Mouse (Mus musculus) induced T-regulatory cell, adult 2 months (primary cell): ENCODE data around the gene 2410004P03Rik.
"Not testable (repeated sequence)": the region's sequence is repeated elsewhere in the genome, so short reads cannot be mapped to it uniquely, and the experiment has no call there.

ENCODE experiments used
- DNase-seq: peaks from one replicate; pipeline ENCODE4 v3.0.0-alpha.2; 2012; ENCODE audit warnings: low read depth

The 2410004P03Rik gene

DNA sequence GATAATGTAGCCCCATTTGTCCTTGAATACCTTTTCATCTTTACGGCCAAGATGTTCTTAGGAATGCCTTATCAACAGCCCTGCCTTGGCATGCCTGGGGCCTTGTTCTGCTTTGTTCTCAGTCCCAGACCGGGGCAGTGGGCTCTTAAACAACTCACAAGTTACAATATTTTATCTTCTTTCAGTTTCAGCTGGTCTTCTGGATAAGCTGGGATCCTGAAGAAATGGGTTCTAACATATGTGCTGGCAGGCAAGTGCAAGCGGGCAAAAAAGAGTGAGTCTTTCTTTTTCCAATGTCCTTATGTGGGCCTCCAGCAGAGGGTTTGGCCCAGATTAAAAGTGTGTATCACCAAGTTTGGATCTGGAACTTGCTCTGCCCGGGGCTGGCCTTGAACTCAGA is 9.6 kb upstream of the 2410004P03Rik start:
- DNase-seq: not testable (repeated sequence)

DNA sequence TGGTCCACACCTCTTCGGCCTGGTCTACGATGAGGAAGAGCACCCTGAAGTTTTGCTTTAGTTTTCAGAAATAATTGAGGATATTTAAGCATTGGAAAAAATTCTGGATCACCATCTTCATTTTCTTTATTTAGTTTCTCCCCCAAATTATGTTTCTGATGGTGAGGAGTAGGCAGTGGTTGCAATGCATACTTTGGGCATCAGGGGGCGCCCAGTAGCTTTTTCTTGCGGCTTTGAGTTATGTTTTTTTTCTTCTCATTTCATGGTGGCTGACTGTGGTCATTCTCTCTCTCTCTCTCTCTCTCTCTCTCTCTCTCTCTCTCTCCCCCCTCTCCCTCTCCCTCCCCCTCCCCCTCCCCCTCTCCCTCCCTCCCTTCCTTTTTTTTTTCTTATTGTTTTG is 6.9 kb upstream of the 2410004P03Rik start:
- peak; percentile 85 for DNase-seq

DNA sequence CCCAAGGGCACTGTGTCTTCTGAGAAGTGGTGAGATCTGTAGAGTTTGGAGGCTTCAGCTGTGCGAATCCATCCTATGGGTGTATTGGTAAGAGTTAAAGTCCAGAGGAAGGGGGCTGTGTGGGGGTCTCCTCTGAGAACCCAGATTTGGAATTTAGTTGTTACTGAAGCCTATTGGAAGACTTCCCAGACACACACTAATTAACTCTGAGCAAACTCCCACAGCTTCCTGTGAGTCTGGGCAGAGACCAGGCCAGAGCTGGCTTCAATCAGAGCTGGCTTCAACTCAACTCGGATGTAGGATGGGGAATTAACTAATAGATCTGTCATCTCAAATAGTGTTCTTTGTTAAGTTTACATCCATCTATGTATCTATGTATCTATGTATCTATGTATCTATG is 4.2 kb upstream of the 2410004P03Rik start:
- no peak for DNase-seq

DNA sequence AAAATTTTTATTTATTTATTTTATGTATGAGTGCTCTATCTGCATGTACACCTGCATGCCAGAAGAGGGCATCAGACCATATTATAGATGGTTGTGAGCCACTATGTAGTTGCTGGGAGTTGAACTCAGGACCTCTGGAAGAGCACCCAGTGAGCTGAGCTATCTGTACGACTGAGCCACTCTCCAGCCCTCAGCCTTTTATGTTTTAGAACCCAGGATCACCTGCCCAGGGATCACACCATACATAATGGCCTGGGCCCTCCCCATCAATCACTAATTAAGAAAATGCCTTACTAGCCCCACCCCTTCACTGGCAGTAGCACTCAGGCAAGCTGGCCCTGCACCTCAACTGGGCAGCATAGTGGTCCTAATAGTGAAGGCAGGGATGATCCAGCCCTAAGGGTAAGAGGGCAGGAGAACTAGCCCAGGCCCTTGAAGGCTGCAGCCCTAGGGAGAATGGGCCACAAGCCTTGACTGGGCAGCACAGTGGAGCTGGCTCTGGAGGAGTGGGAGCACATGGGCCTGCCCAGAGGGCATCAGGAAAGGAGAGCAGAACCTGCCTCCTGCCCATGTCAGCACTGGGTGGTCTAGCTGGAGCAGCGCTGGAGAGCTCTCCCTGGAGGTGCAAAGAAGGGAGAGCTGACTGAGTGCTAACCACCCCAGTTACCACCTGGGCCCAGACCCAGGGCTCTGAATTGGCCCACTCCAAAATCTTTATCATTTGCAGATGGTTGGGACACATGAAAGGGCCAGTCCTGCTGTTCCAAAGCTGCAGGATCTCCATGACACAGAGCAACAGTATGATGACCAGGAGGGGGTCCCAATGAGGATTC is 756 bp upstream of the 2410004P03Rik start:
- DNase-seq: no peak

DNA sequence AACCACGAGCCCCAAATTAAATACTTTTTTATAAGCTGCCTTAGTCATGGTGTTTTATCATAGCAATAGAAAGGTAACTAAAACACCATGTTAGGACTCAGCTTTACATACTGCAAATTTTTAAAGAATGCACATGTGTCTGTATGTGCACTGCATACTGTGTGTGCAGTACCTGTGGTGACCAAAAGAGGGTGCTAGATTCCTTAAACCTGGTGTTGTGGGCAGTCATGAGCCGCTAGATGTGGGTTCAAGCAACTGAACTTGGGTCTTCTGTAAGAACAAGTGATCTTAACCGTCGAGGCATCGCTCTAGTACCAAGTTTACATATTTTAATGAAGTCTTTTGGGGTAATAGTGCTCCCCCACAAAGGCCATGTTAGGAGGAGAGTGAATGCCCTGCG is 2.1 kb downstream of the 2410004P03Rik start:
- DNase-seq: no peak

DNA sequence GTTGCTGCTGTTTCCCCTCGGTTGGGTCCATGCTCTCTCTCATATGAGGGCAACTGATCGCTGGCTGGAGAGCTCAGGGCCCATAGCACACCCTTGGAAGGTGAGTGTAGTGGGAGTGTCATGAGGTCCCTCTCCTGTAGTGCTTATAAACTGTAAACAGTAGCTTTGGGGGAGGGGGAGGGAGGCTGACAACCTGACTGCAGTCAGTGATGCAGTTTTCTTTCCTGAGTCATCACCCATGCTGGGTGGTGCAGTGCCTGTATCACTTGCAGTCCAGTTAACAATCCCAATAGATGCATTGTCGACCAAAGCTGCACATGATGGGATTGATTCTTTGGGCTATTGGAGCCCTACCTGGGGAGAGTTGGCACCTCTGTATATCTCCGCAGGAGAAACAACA is 10.3 kb downstream of the 2410004P03Rik start:
- DNase-seq: peak; percentile 31

DNA sequence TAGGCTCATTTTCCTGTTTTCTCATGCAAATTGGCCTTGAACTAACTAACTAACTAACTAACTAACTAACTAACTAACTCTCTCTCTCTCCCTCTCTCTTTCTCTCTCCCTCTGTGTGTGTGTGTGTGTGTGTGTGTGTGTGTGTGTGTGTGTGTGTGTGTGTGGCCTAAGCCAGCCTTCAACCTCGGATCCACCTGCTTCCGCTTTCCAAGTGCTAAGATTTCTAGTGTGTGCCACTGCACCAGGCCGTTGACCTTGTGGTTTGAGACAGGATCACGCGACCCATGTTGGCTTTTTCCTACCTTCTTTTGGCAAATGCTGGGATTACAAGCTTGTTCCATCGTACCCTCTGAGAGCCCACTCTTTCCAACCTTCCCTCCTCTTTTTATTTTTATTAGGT is 10.9 kb downstream of the 2410004P03Rik start:
- DNase-seq: peak; percentile 57

DNA sequence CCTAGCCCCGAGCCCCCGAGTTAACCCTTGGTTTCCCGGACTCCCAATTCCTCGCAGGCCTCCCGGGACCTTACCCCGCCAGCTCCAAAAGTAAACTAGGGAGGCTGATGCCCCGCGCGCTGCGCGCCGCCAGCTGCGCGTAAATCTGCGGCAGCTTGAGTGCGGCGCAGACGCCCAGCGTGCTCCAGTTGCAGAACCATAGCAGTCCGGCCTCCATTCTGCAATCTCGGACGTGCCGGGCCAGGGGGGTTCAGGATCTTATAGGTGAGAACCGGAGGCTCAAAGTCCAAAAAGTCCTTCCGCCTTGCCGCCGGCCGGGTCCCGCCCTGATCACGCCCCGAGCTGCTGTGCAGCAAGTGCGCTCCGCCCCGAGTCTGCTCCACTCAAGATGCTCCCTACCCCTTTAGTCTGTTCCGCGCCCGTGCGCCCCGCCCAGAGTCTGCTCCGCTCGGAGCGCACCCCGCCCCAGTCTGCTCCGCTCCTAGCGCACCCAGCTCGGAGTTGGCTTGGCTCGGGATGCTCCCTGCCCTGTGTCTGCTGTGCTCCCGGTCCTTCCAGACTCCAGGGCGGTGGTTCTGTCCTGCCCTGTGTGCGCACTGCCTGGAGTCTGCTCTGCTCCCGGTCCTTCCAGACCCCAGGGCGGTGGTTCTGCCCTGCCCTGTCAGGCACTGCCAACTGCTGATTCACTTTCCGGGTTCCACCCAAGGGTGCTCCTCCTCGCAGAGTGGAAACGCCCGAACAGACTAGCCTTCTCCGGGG is 11.6 kb downstream of the 2410004P03Rik start, which contains the start of gene Pqlc3:
Pqlc3 (minus strand) TSS at position 670 of the 759 bp plus-strand sequence.
- peak; percentile 95 for DNase-seq

DNA sequence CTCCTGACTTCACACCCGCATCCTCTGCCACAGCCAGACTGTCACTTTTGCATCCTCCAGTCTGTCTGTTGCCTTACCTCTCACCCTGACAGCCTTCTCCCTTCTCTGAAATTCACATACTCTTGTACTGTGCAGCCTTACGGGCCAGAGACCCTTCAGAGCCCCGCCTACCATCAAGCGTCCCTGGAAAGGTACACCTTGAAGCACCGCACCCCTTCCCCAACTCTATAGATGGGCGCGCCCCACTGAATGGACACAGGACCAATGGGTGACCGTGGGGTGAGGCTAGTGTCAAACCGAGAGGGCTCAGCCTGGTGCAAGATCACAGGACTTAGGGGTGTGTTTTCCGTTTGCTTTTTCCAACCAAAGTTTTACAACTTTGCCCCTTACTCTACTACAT is 12.4 kb downstream of the 2410004P03Rik start:
- DNase-seq: peak; percentile 48

DNA sequence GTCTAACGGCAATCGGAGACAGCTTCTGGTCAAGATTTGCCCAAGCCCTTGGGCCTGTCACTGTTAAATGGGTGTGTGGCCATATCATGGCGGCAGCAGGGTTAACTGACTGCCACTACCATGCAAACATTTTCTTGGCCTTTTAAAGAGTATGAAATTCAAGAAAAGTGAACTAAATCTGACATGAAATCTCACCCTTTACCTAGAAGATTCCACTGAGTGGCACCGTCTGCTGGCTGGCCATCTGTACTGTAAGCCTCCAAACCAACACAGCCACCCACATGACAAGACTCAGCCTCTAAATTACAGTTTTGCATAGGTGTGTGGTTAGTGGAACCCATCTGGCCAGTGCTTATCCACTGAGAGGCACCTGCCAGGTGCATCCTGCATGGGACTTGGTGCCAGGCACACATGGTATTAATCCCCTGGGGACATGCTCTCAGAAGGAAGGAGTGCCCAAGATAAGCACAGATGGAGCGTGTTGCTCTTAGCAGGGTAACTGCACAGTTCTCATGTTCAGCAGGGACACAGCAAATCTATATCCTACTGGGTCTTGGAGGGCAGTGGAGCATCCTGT is 14.6 kb downstream of the 2410004P03Rik start:
- no peak for DNase-seq

DNA sequence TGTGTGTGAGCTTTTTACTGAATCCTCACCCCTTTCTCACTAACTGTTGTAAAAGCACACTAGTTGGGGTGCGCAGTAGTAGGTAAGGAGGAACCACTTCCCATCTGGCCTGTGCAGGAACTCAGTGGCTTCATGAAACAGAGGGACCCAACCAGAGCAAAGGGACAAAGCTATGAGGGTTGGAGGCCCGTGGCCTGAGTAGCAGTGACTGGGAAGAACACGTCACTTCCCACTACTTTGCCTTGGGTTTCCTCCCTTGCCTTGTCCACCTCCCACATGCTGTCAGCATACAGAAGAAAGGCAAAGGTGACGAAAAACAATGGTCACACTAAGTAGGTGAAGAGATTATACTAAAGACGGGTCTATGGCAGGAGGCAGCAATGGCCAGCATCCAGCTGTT is 15.2 kb downstream of the 2410004P03Rik start:
- no peak for DNase-seq

DNA sequence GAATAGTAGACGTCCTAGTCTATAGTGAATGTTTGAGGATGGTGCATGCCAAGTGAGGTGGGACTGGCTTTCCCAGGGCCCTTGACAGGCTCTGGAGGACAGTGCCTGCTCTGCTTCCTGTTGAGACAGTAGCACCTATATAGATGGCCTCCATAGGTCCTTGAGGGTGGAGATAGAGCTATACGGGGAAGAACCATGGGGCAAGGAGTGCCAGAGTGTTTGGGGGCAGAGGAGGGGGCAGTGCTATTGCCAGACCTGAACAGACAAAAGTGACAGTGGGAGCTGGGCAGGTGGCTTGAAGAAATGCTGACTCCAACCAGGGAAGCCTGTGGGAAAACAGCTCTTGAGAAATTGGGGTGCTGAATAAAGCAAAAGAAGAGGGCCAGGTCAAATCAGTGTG is 17.2 kb downstream of the 2410004P03Rik start:
- DNase-seq: no peak

DNA sequence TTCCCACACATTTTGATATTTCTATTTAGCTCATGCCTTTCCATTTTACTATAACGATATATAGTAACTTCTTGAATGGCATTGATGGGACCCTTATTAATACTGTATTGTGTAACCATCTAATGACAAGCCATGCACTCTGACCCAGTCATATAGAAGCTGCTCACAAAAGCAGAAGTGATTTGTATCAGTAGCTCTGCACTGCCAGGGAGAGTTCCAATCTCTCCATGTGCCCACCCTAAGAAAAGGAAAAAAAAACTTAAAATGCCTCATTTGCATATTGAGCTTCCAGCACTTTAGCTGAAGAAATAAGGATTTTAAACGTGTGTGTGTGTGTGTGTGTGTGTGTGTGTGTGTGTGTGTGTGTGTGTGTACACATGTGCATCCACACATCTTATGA is 19.2 kb downstream of the 2410004P03Rik start:
- no peak for DNase-seq

DNA sequence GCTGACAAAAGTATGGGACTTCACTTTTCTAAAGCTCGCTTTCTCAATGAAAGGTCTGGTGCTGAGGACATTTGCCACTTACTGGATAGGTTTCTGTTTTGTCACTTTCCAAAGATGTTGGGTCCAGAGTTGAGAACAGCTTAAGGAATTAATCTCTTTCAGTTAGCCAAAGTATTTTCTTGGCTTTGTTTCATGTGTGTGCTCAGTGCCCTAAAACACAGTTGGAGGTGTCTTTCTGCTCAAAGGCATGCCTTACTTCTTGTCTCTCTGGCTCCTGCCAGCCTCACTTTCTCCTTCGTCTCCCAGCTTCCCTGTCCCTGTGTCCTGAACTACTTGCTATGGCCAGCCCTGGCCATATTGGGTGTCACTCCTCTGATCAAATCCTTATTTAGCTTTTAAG is 20.2 kb downstream of the 2410004P03Rik start:
- DNase-seq: no peak

DNA sequence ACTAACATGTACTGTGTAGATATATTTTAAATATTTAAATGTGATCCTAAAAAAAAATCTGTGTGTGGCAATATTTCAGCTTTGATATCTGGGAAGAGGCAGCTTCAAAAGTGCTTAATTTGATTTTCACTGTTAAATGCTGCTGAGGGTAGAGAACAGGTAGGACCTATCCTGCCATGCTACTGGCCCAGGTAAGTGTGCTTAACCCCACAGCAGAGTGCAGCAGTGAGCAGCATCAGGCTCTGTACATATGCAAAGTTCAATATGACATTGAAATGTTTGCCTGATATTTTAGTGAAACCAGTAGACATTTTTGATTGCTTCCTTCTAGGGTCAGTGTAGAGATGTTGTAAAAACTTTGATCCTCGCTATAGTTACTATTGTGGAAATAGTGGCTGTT is 25.7 kb downstream of the 2410004P03Rik start:
- DNase-seq: peak; percentile 38

DNA sequence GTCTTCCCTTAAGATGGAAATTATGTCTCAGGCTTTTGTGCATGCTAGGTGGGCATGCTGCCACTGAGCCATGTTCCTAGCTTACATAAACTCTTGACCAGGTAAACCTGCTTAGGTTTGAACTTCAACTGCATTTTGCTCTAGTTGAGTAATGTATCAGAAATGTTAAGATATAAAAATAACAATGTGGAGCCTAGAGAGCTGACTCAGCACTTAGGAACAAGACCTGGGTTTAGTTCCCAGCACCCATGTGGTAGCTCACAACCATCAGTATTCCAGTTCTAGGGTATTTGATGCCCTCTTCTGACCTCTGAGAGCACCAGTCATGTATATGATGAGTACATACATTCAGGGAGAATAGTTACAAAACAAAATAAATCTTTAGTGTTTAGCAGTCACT is 34.4 kb downstream of the 2410004P03Rik start:
- DNase-seq: no peak

DNA sequence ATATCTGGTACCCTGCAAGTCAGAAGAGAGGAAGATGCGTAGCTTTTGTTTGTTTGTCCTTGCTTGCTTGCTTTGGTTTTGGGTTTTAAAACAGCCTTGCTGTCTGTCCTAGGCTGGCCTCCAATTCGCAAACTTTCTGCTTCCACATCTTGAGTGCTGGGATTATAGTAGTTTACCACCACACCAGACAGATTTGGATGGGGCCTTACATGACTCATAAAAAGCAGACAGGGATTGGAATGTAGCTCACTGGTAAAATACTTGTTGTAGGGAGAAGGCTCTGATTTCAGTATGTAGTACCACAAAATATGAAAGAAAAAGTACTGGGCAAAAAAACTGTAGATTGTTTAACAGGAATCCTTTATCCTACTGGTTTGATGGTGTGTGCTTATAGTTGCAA is 44.7 kb downstream of the 2410004P03Rik start:
- no peak for DNase-seq

DNA sequence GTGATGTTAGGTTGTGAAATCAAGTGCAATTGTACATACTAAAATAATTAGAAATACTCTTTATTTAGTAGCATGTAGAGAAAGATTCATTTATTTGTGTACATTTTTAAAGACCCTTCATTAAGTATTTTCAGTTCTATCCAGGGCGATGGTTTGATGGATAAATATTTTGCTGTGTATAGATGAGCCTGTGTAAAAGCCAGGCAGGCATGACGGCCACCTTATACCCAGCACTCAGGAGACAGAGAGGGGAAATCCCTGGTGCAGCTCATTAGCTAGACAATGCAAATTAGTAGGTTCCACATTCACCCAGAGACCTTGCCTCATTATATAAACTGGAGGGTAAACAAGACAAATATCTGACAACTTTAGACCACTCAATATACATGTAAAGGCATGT is 48.2 kb downstream of the 2410004P03Rik start:
- peak; percentile 29 for DNase-seq

DNA sequence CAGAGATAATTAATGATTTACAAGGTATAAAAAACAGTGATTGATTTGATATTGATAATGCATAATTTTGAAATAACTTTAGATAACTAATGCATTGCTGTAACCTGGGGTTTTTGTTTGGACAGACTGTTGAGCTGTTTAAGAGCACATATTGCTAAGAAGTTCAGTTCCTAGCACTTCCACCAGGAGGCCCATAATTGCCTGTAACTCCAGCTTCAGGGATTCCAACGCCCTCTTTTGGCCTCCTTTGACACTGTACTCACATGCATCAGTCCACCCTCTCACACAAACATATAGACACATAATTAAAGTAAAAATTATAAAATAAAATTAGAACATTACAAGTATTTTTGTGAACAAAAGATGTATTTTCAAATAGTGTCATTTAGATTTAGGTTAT is 52.7 kb downstream of the 2410004P03Rik start:
- DNase-seq: peak; percentile 53
